Mouse (Mus musculus) midbrain, embryonic 12.5 days (tissue): ENCODE results near the gene Obp1b. TPM values are rescaled to one million over a fixed set of nuclear protein-coding genes. Genes with fewer than 3 reads are reported as not detected.
"Not testable (repeated sequence)": the region's sequence is repeated elsewhere in the genome, so short reads cannot be mapped to it uniquely, and the experiment has no call there.

Experiments
- ATAC-seq: fragments of 200-750 bp; cut with Nextera tagmentation; 2 replicates; pipeline ENCODE4 v1.8.0; 2017; ENCODE audit warnings: low read depth, moderate TSS enrichment, moderate library complexity; ENCODE audit not compliant: low FRiP score
- H3K27ac ChIP-seq: fragments of 300-500 bp; sonication (generic); replicated peaks from 2 replicates; pipeline ENCODE4 v1.5.1; 2016; ENCODE audit warnings: mild to moderate bottlenecking
- H3K27me3 ChIP-seq: fragments of 300-500 bp; sonication (generic); 2 replicates; pipeline ENCODE4 v1.6.1; 2016; ENCODE audit warnings: mild to moderate bottlenecking
- H3K36me3 ChIP-seq: fragments of 300-500 bp; sonication (generic); 2 replicates; pipeline ENCODE4 v1.6.1; 2016
- H3K4me1 ChIP-seq: fragments of 300-500 bp; sonication (generic); 2 replicates; pipeline ENCODE4 v1.6.1; 2016
- H3K4me2 ChIP-seq: fragments of 300-500 bp; sonication (generic); replicated peaks from 2 replicates; pipeline ENCODE4 v1.6.1; 2016; ENCODE audit warnings: mild to moderate bottlenecking, moderate library complexity
- H3K4me3 ChIP-seq: fragments of 300-500 bp; sonication (generic); 2 replicates; pipeline ENCODE4 v1.5.1; 2016; ENCODE audit warnings: mild to moderate bottlenecking
- H3K9ac ChIP-seq: fragments of 300-500 bp; sonication (generic); replicated peaks from 2 replicates; pipeline ENCODE4 v1.6.1; 2016; ENCODE audit warnings: mild to moderate bottlenecking, moderate library complexity
- H3K9me3 ChIP-seq: fragments of 300-500 bp; sonication (generic); 2 replicates; pipeline ENCODE4 v1.6.1; 2016; ENCODE audit warnings: mild to moderate bottlenecking
- WGBS: fragments of 180-500 bp; shearing (Covaris S2); methylation state at CpG from one replicate; pipeline ENCODE4 v1.1.7; 2016; 5-methylcytosine and 5-hydroxymethylcytosine counted together
- polyA plus RNA-seq: library from polyadenylated mRNA; unstranded; fragments of >200 nt; fragmentation: Nextera tagmentation; extraction: Ambion mirVana; gene quantifications from 2 replicates; pipeline ENCODE4 v1.2.1, GENCODE M21; 2016

The Obp1b gene
- polyA plus RNA-seq, result not detected in 2 replicates

DNA sequence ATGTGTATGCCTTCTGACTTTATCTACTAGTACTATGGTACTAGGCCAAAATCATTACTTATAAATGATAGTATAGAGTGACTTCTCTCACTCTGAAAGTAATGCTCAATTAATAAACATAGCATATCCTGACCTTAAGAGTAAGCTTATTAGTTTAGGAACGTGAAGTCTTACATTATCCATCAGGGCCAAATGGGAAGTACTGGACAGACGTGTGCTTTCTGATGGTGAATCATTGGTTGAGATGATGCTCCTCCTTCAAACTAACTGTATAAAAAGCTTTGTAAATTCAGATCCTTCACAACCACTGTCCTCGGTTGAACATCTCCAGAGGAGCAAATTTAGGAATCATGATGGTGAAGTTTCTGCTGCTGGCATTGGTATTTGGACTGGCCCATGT, at the start of gene Obp1b:
Obp1b (plus strand) TSS at position 301 of the 400 bp plus-strand sequence.
- ATAC-seq, H3K9ac ChIP-seq, H3K27ac ChIP-seq, H3K36me3 ChIP-seq, H3K4me3 ChIP-seq, H3K9me3 ChIP-seq, H3K27me3 ChIP-seq, H3K4me1 ChIP-seq, H3K4me2 ChIP-seq: not testable (repeated sequence)
- no CpG with 5 or more reads among the region's 3 CpGs for WGBS

DNA sequence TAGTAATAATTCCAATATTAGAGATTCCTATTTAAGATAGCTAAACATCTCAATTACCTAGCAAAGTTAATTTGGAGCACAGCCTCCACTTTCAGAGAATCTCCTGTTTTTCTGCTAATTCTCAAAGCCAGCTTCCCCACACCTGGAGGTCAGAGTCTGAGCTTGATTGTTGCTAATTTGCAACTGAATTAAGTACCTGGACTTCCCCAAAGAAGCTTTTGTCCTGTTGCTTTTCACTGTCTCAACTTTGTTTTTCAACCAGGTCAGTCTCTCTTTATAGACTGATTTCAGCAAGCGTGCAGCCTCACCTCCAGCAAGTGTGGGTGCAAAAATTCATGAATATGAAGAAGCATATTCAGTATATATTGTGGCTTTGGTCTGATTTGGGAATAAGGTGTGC, 15.6 kb downstream of the Obp1b start:
- H3K27me3 ChIP-seq, H3K4me2 ChIP-seq, H3K4me1 ChIP-seq, H3K36me3 ChIP-seq, H3K9ac ChIP-seq, ATAC-seq, H3K9me3 ChIP-seq, H3K27ac ChIP-seq, H3K4me3 ChIP-seq: not testable (repeated sequence)
- 56% methylated on average over 1 of the region's 1 CpGs for WGBS

DNA sequence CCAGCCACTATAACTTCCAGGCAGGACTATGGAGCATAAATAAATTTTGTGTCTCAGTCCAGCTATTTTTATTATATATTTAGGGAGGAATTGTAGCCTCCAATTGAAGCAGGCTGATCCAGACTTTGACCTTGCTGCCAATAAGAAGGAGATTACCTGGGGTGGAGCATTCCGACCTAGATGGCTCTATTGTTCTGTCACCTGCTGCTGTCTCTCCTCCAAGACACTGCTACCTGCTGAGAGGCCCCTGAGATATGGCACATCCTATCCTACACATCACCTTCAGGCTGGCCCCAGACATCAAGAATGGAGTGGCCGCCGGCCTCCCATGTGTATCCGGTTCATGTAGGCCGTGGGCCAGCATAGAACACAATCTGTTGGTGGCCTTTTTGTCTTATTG, 16.3 kb downstream of the Obp1b start:
- Histone ChIP-seq H3K27me3 (no peaks in the 10 kb centered on the region), H3K4me1 (no peaks in the 10 kb centered on the region), H3K36me3 (no peaks in the 10 kb centered on the region), H3K27ac (no peak overlapping the region), H3K4me3 (no peak overlapping the region), H3K9me3 (no peaks in the 10 kb centered on the region), H3K9ac (no peak overlapping the region), H3K4me2 (no peak overlapping the region)
- ATAC-seq, result no peak
- WGBS, result 88% methylated on average over 5 of the region's 5 CpGs

Other genes starting within 250 kb of the Obp1b start
- gene Obp1a, start 95.4 kb upstream of the Obp1b start, polyA plus RNA-seq, result not detected in 2 replicates
- not detected in 2 replicates for gene Gm5938, start 61.3 kb upstream of the Obp1b start, polyA plus RNA-seq
- not detected in 2 replicates for gene Gm14743, start 59.1 kb downstream of the Obp1b start, polyA plus RNA-seq
- not detected in 2 replicates for gene 4930480E11Rik, start 182.9 kb downstream of the Obp1b start, polyA plus RNA-seq